9 mouse cellular contexts compared by ENCODE assay signal in genomic region chr12:108333895-108334445, GRCm38 (mm10). TPM values are rescaled to one million over a fixed set of nuclear protein-coding genes. Genes with fewer than 3 reads are reported as not detected.
DNase-seq lines count a peak whose midpoint lies in the region; ATAC-seq lines count a peak whose summit lies in the region.
"Had no signal": no experiment of that assay in that cellular context is flagged by ENCODE, and none has a peak within 500 bp of the region (broad histone marks: within the 10 kb centered on the region; RNA-seq: fewer than 3 reads in every experiment).

Cyp46a1 (plus strand) TSS chr12:108334381.

- DNase-seq in CD4-positive helper T cell, adult 2 months (ENCODE audit: low read depth, low spot score), result peak; percentile 93
- DNase-seq in c-Kit-negative CD71-positive TER-119-positive erythroid progenitor cells, embryonic 14.5 days (ENCODE audit: low read depth, low spot score), result peak; percentile 47
- DNase-seq in fat pad, adult 2 months (ENCODE audit: extremely low read depth, low read depth, low spot score), result peak; percentile 82
- peak; percentile 96 for DNase-seq in liver
- DNase-seq in spleen, postnatal 36 days (ENCODE audit: low spot score in 2 of 2), result peak; percentile 85 to 90

- peak within 1 kb of the TSS; percentile 69 for H3K9ac ChIP-seq in heart, embryonic 12.5 days
- H3K9ac ChIP-seq in kidney, embryonic 16.5 days (replicated peaks; ENCODE audit: low read length), result peak within 1 kb of the TSS; percentile 73

- H3K27ac ChIP-seq in heart, embryonic 12.5 days (ENCODE audit: poor library complexity, severe bottlenecking), result peak within 1 kb of the TSS; percentile 55
- peak within 1 kb of the TSS; percentile 39; the same call in 1 of the 2 replicates for H3K27ac ChIP-seq in kidney, embryonic 16.5 days (ENCODE audit: low read length)

- no peaks in the 10 kb centered on the region for H3K9me3 ChIP-seq in heart, embryonic 12.5 days (replicated peaks)
- H3K9me3 ChIP-seq in kidney, embryonic 16.5 days (ENCODE audit: low read length), result no peaks in the 10 kb centered on the region

- peak within 1 kb of the TSS; percentile 91 for H3K4me2 ChIP-seq in heart, embryonic 12.5 days
- peak within 1 kb of the TSS; percentile 100 for H3K4me2 ChIP-seq in kidney, embryonic 16.5 days (replicated peaks; ENCODE audit: low read depth, low read length)

- H3K27me3 ChIP-seq in heart, embryonic 12.5 days (replicated peaks), result peaks cover 53% of the 10 kb centered on the region
- H3K27me3 ChIP-seq in kidney, embryonic 16.5 days (ENCODE audit: insufficient read depth, low read length), result peaks cover 18% of the 10 kb centered on the region

- H3K4me1 ChIP-seq in heart, embryonic 12.5 days (replicated peaks), result peaks cover 26% of the 10 kb centered on the region
- H3K4me1 ChIP-seq in kidney, embryonic 16.5 days (ENCODE audit: insufficient read depth, low read length), result peaks cover 22% of the 10 kb centered on the region

- H3K4me3 ChIP-seq in heart, embryonic 12.5 days, result peak within 1 kb of the TSS; percentile 62
- H3K4me3 ChIP-seq in kidney, embryonic 16.5 days (ENCODE audit: low read length), result peak within 1 kb of the TSS; percentile 75

- peak; percentile 94 for ATAC-seq in heart, embryonic 12.5 days (ENCODE audit: insufficient number of reproducible peaks, low FRiP score)
- peak; percentile 92 for ATAC-seq in kidney, embryonic 16.5 days (ENCODE audit: low FRiP score, low TSS enrichment)
- peak; percentile 86 for ATAC-seq in monocyte, adult 5-6 weeks (replicated peaks; ENCODE audit: insufficient number of reproducible peaks, low FRiP score, low TSS enrichment, poor library complexity, severe bottlenecking)

- no peaks in the 10 kb centered on the region for H3K36me3 ChIP-seq in heart, embryonic 12.5 days
- H3K36me3 ChIP-seq in kidney, embryonic 16.5 days (ENCODE audit: insufficient read depth, low read length), result no peaks in the 10 kb centered on the region

- under 1% methylated on average over 47 of the region's 56 CpGs for WGBS in heart, embryonic 12.5 days
- under 1% methylated on average over 47 of the region's 56 CpGs for WGBS in kidney, embryonic 16.5 days

RNA-seq across cellular contexts. Expression of gene Cyp46a1, which starts in this region (rescaled TPM):
- polyA plus RNA-seq in heart, embryonic 12.5 days (2016; fragmentation: Nextera tagmentation; extraction: Ambion mirVana), result 7.9 and 8.0 TPM in 2 replicates
- 11.8 and 12.2 TPM in 2 replicates for polyA plus RNA-seq in kidney, embryonic 16.5 days (2015; fragmentation: Nextera tagmentation; extraction: Ambion mirVana)
- not detected in 3 replicates for total RNA-seq in monocyte, adult 5-6 weeks (2017)
- total RNA-seq: MEL had no signal

Comparison
In these comparisons a context has a peak if more than half of its experiments do, and no peak if none do; other contexts are left out.
1. Peak in every context shown above with its lines: DNase-seq, ATAC-seq, H3K4me3 ChIP-seq and H3K27ac ChIP-seq.
2. Peak in ATAC-seq in monocyte, adult 5-6 weeks; RNA of the gene not detected or under 1 TPM.